Mouse (Mus musculus) left cerebral cortex, postnatal 25 days (tissue): ENCODE data around the gene Cphx1. TPM values are rescaled to one million over a fixed set of nuclear protein-coding genes. Genes with fewer than 3 reads are reported as not detected.
"Not testable (repeated sequence)": the region's sequence is repeated elsewhere in the genome, so short reads cannot be mapped to it uniquely, and the experiment has no call there.

Experiments used
- DNase-seq, 2 experiments: peaks; one replicate each; pipeline ENCODE4 v3.0.0; 2022; ENCODE audit warnings: low spot score in 2 of 2, mixed read lengths in 1 of 2
- intact Hi-C: fragments of 180-260 bp; cut with DNase I; formaldehyde crosslinking; loops from one replicate; pipeline ENCODE4 v1.15.1; 2025
- total RNA-seq, 2 experiments: library from RNA; stranded (reverse); gene quantifications; 2 replicates each; pipeline ENCODE4 v1.2.3; 2021

The Cphx1 gene
- total RNA-seq: not detected

DNA sequence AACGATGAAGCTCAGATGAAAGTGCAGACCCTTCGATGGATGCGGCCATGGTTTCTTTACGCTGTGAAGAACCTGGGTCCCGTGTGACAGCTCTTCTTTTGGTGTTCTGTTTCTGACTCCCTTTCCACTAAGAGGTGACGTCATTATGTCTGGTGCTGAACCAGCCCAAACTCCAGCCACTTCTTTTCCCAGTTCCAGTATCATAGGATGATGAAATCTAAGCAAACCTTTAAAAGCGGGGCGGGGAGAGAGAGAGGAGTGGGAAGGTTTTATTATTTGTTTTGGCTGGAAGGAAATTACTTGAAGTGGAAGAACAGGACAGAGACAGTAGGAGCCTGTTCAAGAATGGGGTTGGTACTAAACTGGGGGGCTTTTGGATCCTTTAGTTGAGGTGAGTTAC lies at the start of gene Cphx1:
Gene Cphx1, plus strand, starts transcription at position 301 of the 400 bp plus-strand sequence.
- DNase-seq, intact Hi-C loops: not testable (repeated sequence)

DNA sequence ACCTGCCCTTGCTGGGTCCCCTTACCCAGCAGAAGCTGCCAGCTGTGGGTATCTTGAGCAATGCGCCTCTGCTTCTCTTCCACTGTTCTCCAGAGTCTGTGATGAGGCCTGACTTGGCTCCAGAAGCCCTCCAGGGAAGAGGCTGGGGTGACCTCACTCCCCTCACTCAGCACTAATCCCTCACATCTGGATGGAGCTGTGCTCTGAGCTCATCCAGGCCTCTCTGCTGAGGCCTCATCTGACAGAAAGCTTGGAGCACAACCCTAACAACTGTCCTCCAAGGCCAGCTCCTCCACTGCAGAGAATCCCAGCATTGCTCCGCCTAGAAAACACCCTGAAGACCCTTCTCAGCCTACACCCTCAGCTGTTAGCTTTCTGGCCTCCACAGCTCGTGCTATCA lies 43.5 kb upstream of the Cphx1 start:
- intact Hi-C loops: not testable (repeated sequence)

DNA sequence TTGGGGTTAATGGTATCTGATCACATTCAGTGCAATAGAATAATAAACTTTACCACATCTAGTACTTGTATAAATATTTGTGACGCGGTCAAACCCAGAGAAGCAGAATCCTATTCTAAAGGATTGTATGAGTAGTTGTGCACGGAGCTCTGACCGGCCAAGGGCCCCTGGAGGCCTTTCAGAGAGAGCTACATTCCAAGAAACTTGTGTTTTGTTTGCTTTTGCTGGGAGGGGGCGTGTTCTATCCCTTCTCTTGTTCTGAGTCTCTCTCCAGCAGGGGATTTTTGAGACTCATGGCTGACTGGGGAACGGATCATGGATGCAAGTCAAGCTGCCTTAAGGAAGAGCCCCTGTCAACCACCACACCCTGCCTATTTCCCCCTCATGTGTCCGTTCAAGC lies 42.4 kb upstream of the Cphx1 start:
- DNase-seq, intact Hi-C loops: not testable (repeated sequence)

More for the DNA sequence above, 43.5 kb upstream of the Cphx1 start:
- not testable (repeated sequence) for DNase-seq

DNA sequence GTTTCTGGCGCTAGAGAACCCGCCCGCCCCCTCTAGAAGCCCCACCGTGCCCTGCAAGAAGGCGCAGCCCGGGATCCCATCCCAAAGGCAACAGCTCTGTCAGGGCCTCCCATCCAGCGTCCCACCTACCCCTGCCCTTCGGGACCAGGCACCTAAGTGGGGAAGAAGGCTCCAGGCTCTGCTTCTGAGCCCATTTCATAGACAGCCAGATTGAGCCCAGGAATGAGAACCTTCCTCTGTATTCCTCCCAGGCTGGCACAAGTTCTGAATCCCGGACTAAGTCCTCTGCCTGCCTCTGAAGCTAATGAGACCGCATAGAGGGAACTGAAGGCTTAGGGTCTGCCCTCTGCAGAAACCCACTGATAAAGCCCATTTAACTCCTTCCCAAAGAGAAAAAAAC lies 35.1 kb upstream of the Cphx1 start, which contains the start of gene Plac9a:
Gene Plac9a, minus strand, starts transcription at position 101 of the 400 bp plus-strand sequence.
- DNase-seq, intact Hi-C loops: not testable (repeated sequence)

DNA sequence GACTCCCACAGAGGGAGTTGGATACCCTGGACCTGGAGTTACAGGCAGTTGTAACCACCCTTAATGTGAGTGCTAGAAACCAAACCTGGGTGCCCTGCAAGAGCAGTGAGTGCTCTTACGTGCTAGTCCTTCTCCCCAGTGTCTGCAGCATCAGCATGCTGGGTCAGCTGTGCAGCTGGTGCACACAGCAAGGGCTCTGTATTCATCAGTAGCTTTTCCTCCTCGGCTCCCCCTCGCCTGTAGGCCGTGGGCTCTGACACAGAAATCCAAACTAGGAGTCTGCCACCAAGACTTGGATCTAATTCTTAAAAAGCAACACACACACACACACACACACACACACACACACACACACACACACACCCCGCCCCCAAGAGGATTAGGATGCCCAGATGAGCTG lies 32.9 kb upstream of the Cphx1 start:
- intact Hi-C loops: not testable (repeated sequence)
- DNase-seq: peak; percentile 0 to 11

DNA sequence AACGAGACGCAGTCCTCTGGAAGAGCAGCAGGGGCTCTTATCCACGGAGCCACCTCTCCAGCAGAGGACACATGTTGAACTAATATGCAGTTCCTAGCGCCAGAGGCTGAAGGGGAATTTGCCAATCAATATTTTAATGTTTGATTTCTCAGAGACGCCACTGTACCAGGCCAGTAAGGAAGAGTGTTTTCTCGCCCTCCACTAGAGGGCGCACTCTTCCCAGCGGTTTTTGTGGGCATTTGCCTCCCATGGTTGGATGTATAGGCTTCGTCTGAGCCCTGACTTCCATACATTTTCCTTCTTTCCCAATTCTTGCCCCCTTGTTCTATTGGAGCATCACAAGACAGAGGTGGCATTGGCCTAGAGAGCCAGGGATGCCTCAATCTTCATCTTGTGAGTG lies 30.8 kb upstream of the Cphx1 start:
- DNase-seq: not testable (repeated sequence)

DNA sequence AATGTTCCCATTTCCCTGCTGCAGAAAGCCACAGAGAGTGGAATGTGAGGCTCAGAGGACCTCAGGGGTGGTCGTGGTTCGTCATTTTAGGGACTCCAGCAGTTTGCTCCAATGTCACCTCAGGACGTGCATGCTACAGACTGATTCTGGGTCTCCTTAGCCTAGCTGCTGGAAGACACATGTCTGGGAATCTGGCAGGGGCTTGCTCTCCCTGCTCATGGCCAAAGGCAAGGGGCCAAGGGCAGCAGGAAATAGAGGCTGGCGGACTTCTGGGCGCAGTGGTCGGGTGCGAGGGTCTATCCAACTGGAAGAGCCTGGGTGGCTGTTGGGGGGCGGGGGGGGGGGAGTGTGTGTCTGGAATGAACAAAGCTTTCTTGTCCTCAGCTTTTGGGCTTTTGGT lies 29.1 kb upstream of the Cphx1 start:
- DNase-seq, intact Hi-C loops: not testable (repeated sequence)

More for the DNA sequence above, 30.8 kb upstream of the Cphx1 start:
- intact Hi-C loops: not testable (repeated sequence)

DNA sequence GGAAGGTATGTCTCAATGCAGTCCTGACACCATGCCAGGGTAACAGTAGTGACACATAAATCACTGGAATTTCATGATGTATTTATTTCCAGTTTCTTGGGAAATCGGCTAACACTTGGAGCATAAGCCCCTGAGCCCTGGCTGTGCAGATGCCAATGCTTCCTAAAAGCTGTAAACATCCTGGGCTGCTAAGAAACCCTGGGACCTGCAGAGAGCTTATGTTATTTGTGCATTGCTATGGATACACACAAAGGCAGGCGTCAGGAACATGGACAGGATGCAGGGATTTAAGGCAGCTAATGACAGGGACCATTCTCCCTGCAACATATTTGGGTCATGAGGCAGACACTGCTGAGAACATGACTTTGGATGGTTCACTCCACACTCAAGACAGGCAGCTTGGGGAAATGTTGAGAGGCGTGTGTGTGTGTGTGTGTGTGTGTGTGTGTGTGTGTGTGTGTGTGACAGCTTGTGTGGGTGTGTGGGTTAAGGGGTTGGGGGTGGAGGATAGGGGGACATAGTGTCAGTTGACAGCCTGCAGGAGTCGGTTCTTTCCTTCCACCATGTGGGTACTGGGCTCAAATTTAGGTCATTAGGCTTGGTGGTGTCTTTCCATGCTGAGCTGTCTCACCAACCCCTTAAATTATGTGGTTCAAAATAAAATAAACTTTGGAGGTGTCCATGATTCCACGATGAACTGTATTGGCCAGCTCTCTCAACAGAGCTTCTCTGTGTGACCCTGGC lies 19.5 kb upstream of the Cphx1 start:
- DNase-seq, intact Hi-C loops: not testable (repeated sequence)

DNA sequence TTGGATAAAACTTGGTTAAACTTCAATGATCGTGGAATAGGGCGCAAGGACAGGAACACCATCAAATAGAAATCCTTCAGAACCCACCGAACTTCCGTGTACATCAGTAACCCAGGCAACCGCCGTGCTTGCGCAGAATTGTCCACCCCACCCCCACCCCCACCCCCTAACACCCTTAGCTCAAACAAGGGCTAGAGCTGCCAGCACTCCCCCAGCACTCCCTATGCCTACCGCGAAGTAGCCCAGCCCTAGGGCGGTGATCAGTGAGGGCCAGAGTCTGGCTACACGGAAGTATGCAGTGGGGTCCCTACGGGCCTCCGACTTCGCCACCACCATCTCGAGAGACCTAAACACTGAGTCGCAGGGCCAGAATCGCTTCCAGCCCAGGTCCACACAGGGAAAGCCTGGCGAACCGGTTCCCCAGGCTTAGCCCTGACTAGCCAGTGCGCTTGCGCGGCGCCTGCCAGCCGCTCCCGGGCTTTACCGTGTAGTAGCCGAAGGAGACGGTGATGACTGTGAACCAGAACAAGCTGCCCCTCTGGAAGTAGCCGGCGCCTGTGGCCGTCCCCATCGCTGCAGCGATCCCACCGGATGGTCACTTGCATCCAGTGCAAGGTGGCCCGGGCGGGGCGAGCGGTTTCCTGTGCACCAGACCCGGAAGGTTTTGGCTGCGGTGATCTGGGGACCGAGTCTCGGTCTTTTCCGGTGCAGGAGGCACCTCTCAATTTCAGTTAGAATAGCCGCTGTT lies 11.1 kb upstream of the Cphx1 start:
- intact Hi-C loops, DNase-seq: not testable (repeated sequence)

DNA sequence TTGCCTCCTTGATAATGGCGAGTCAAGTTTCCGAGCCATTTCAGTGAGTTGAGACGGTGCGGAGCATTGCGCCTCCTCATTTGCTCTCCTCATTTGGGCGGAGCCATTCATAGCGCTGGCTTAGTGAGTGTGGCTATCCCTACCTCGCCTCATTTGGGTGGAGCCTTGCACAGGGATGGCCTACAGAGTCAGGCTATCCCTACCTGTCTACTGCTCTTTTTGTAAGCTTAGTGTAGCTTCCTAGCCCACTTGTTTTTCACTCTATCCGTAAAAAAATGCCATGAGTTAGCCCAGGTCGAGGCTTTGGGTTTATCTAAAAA lies 10.6 kb upstream of the Cphx1 start, which contains the start of gene Tmem254a:
Gene Tmem254a, minus strand, starts transcription at position 111 of the 320 bp plus-strand sequence.
- intact Hi-C loops, DNase-seq: not testable (repeated sequence)

DNA sequence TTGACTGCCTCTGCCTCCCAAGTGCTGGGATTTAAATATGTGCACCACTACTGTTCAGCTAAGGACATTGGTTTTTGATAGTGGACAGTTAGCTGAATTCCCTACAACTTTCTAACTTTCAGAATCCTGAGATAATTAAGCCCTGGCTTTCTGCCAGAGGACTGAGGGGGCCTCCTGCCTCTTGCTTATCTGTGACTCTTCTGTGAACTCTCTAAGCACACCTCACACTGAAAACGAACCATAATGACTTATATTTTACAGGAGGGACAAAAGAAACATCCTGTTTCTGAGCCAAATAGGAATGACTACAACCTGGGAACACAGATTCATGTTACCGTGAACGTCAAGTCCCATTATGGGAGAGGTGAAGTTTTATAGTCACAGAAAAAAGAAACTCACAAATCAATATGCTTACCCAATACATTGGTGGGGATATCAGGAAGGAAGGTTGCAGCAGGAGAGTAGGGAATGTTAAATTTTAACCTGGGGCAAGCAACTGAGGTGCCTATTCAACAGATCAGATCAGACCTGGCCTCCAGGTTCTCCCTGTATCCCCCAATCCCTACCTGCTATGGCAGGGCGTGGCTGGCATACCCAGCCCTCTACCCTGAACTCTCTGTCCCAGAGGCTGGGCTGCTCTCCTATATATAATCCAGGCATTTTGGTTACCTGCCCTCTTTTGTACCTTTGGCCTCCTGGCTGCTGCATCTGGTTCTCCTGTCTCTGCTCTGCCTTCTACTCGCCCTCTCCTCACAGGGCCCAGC lies 1.1 kb upstream of the Cphx1 start:
- intact Hi-C loops: not testable (repeated sequence)

DNA sequence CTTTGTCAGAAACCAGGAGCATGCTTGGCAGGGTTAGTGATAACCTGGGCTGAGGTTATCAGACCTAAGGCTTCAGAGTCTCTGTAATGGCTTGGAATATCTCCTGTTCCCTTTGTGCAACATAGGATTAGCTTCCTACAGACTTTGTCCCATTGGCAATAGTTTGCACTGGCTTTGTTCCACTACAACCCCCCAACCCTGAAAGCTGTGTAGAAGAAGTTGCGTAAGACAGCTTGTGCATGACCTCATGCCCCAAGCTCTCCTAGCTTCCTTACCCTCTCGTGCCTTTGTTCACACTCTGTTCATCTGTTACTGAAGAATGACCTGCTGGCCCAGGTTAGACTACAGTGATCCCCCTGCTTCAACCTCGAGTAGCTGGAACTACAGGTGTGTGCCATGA lies 19.8 kb downstream of the Cphx1 start:
- intact Hi-C loops, DNase-seq: not testable (repeated sequence)

More for the DNA sequence above, 1.1 kb upstream of the Cphx1 start:
- DNase-seq: not testable (repeated sequence)

DNA sequence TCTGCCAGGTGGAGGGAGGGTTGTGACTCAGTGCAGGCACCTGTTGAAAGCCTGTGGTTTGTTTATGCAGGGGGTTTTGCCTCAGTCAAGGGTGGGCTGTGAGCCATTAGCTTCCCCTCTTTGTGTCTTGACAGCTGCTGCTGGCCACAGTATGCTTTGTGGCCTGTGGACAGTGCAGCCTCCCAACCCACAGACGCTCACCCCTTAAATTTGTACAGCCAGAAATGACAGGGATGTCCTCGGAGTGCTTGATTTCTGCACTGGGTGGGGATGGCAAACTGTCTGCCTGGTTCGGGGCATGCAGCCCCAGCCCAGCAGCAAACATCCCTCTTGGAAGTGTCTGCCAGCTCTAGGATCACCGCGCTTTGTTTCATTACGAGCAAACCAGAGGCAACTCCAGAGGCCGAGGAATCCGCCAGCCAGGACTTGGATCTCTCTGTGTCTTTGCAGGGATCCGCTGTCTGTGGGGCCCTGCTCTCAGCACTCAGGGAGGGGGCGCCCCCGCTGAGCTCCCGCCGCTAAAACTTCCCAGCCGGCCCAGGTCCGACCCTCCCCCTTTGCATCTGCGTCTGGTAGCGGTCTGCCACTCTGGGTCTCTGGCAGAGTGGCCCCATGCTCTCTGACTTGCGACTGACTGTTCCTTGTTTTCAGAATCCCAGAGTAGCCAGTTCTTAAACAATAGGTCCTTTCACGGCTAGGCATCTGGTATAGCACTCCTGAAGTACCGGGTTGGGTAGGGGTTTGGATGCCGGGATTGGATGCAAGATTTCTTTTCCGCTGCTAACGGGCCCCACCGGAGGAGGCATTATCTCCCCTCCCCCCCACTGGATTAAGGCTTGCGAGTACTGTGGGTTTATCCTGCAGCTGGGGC lies 40.5 kb downstream of the Cphx1 start, which contains the start of gene Duxbl1:
Gene Duxbl1, plus strand, starts transcription at position 207 of the 871 bp plus-strand sequence.
- intact Hi-C loops, DNase-seq: not testable (repeated sequence)

DNA sequence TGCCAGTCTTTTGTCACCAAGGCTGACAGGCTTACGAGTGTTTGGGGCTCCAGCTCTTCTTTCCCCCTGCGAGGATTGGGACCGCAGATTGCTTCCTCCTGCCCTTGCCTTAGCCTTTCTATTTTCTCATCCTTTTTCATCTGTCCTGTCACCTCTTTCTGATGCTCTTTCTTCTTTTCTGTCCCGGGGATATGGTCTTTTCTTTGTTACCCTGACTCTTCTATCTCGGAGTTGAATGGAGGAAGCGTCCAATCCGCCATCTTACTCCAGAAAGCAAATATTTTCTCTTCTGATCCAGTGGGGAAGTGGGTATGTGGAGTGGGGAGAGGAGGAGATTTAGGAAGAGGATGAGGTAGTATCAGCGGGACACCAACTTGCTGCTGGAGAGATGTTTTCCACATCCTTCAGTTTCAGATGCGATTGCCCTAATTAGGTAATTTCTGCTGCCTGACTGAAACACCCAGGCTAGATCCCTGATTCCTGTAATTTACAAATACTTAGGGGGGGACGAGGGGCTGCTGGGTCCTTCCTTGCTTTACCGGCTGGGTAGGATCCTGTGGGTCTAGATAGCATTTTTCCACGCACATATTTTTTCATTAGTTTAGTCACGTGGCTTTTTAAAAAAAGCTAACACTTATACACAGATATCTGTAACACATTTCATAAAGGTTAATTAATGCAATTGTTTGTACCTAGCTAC lies 41.3 kb downstream of the Cphx1 start:
- intact Hi-C loops, DNase-seq: not testable (repeated sequence)

DNA sequence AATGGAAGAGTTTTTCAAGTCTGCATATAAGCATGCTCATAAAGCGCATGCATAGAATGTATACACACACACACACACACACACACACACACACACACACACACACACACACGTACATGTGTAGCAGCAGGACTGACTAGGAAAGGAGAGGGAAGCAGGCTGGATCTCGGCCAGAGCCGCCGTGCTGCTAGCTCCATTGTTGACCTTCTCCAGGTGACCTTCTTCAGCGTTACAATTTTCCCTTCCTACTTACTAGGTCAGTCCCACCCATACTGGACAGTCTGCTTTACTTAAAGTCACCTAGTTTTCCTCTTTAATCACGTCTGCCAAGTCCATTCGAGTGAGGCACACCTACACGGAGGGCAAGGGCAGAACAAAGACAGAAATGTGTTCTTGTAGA lies 43.8 kb downstream of the Cphx1 start:
- intact Hi-C loops, DNase-seq: not testable (repeated sequence)
